Mouse (Mus musculus) forebrain, embryonic 12.5 days (tissue): ENCODE data around the gene Swt1. TPM values are rescaled to one million over a fixed set of nuclear protein-coding genes. Genes with fewer than 3 reads are reported as not detected.
"Not testable (repeated sequence)": the region's sequence is repeated elsewhere in the genome, so short reads cannot be mapped to it uniquely, and the experiment has no call there.

Experiments used
- ATAC-seq: fragments of 200-750 bp; cut with Nextera tagmentation; 2 replicates; pipeline ENCODE4 v1.8.0; 2017; ENCODE audit warnings: moderate TSS enrichment; ENCODE audit not compliant: low FRiP score
- H3K27ac ChIP-seq: fragments of 300-500 bp; sonication (generic); 2 replicates; pipeline ENCODE4 v1.5.1; 2016; ENCODE audit warnings: mild to moderate bottlenecking
- H3K27me3 ChIP-seq: fragments of 300-500 bp; sonication (generic); 2 replicates; pipeline ENCODE4 v1.6.1; 2016; ENCODE audit warnings: mild to moderate bottlenecking
- H3K36me3 ChIP-seq: fragments of 300-500 bp; sonication (generic); replicated peaks from 2 replicates; pipeline ENCODE4 v1.6.1; 2016; ENCODE audit warnings: mild to moderate bottlenecking
- H3K4me1 ChIP-seq: fragments of 300-500 bp; sonication (generic); 2 replicates; pipeline ENCODE4 v1.6.1; 2016
- H3K4me2 ChIP-seq: fragments of 300-500 bp; sonication (generic); 2 replicates; pipeline ENCODE4 v1.6.1; 2016; ENCODE audit warnings: mild to moderate bottlenecking, moderate library complexity
- H3K4me3 ChIP-seq: fragments of 300-500 bp; sonication (generic); replicated peaks from 2 replicates; pipeline ENCODE4 v1.5.1; 2016; ENCODE audit warnings: mild to moderate bottlenecking
- H3K9ac ChIP-seq: fragments of 300-500 bp; sonication (generic); 2 replicates; pipeline ENCODE4 v1.6.1; 2016; ENCODE audit warnings: mild to moderate bottlenecking
- H3K9me3 ChIP-seq: fragments of 300-500 bp; sonication (generic); 2 replicates; pipeline ENCODE4 v1.6.1; 2016
- WGBS: fragments of 180-500 bp; shearing (Covaris S2); methylation state at CpG from one replicate; pipeline ENCODE4 v1.1.7; 2016; 5-methylcytosine and 5-hydroxymethylcytosine counted together
- polyA plus RNA-seq: library from polyadenylated mRNA; unstranded; fragments of >200 nt; fragmentation: Nextera tagmentation; extraction: Ambion mirVana; gene quantifications from 2 replicates; pipeline ENCODE4 v1.2.1, GENCODE M21; 2016

Gene Swt1
- polyA plus RNA-seq, 1 experiment from 2014 or later = 26.9 TPM

DNA sequence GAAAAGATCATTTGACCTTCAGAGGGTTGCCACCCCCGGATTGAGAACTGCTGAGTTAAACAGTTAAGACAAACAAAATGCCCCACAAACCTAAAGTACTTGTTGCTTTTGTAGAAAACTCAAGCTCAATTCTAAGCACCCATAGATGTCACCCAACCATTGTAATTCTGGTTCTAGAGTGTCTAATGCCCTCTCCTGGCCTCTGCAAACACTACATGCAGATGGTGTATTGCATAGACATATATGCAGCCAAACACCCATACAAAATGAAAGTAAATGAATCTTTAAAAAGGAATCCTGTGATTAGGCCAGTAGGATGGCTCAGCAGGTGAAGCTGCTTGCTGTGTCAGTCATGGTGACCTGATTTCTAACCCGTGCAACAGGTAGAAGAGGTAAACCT, 75.3 kb downstream of the Swt1 start:
- no peaks in the 10 kb centered on the region for H3K27me3 ChIP-seq
- peaks cover 6% of the 10 kb centered on the region for H3K4me1 ChIP-seq
- no peaks in the 10 kb centered on the region for H3K9me3 ChIP-seq
- no peak overlapping the region for H3K27ac ChIP-seq
- H3K9ac ChIP-seq = no peak overlapping the region
- ATAC-seq = no peak
- no peak overlapping the region for H3K4me2 ChIP-seq
- 89% methylated on average over 2 of the region's 2 CpGs for WGBS
- H3K4me3 ChIP-seq = no peak overlapping the region
- peaks cover 74% of the 10 kb centered on the region for H3K36me3 ChIP-seq

- not testable (repeated sequence) for ATAC-seq
Measured at GRCm38 (mm10) chr1:151348293-151348692, 80.0 kb downstream of the Swt1 start.

GRCm38 (mm10) chr1:151346681-151347127, 81.6 kb downstream of the Swt1 start:
- 46% methylated on average over 6 of the region's 6 CpGs for WGBS
- no peak for ATAC-seq

More at GRCm38 (mm10) chr1:151348293-151348692, 80.0 kb downstream of the Swt1 start:
- H3K4me3 ChIP-seq, H3K4me2 ChIP-seq, H3K27me3 ChIP-seq, H3K9ac ChIP-seq, H3K27ac ChIP-seq, H3K9me3 ChIP-seq: not testable (repeated sequence)
- Histone ChIP-seq H3K4me1 (peaks cover 27% of the 10 kb centered on the region), H3K36me3 (peaks cover 33% of the 10 kb centered on the region)
- WGBS = 78% methylated on average over 4 of the region's 4 CpGs

GRCm38 (mm10) chr1:151345863-151346195, 82.4 kb downstream of the Swt1 start:
- H3K27ac ChIP-seq = no peak overlapping the region
- no peaks in the 10 kb centered on the region for H3K9me3 ChIP-seq

More at GRCm38 (mm10) chr1:151346681-151347127, 81.6 kb downstream of the Swt1 start:
- Histone ChIP-seq H3K36me3 (peaks cover 17% of the 10 kb centered on the region), H3K4me1 (peaks cover 34% of the 10 kb centered on the region), H3K4me2 (peak overlapping the region; percentile 62), H3K9me3 (no peaks in the 10 kb centered on the region), H3K27me3 (no peaks in the 10 kb centered on the region), H3K9ac (0 out of 2 replicates have a peak overlapping the region, but pooled peaks have one; percentile 44), H3K27ac (no peak overlapping the region), H3K4me3 (peak overlapping the region; percentile 94)

GRCm38 (mm10) chr1:151345109-151345862, 83.0 kb downstream of the Swt1 start:
- WGBS = under 1% methylated on average over 54 of the region's 55 CpGs
- Histone ChIP-seq H3K27ac (peak overlapping the region; percentile 95), H3K36me3 (peaks cover 3% of the 10 kb centered on the region; the same call in 1 of the 2 replicates), H3K4me1 (peaks cover 34% of the 10 kb centered on the region), H3K27me3 (no peaks in the 10 kb centered on the region), H3K9me3 (no peaks in the 10 kb centered on the region), H3K4me2 (peak overlapping the region; percentile 62), H3K9ac (peak overlapping the region; percentile 98), H3K4me3 (peak overlapping the region; percentile 94)
- peak; percentile 86 for ATAC-seq

More at GRCm38 (mm10) chr1:151345863-151346195, 82.4 kb downstream of the Swt1 start:
- H3K27me3 ChIP-seq = no peaks in the 10 kb centered on the region
- H3K36me3 ChIP-seq = peaks cover 8% of the 10 kb centered on the region; the same call in 1 of the 2 replicates
- H3K9ac ChIP-seq = peak overlapping the region; percentile 98
- peaks cover 34% of the 10 kb centered on the region for H3K4me1 ChIP-seq
- H3K4me3 ChIP-seq = peak overlapping the region; percentile 94
- no peak for ATAC-seq
- H3K4me2 ChIP-seq = peak overlapping the region; percentile 62

DNA sequence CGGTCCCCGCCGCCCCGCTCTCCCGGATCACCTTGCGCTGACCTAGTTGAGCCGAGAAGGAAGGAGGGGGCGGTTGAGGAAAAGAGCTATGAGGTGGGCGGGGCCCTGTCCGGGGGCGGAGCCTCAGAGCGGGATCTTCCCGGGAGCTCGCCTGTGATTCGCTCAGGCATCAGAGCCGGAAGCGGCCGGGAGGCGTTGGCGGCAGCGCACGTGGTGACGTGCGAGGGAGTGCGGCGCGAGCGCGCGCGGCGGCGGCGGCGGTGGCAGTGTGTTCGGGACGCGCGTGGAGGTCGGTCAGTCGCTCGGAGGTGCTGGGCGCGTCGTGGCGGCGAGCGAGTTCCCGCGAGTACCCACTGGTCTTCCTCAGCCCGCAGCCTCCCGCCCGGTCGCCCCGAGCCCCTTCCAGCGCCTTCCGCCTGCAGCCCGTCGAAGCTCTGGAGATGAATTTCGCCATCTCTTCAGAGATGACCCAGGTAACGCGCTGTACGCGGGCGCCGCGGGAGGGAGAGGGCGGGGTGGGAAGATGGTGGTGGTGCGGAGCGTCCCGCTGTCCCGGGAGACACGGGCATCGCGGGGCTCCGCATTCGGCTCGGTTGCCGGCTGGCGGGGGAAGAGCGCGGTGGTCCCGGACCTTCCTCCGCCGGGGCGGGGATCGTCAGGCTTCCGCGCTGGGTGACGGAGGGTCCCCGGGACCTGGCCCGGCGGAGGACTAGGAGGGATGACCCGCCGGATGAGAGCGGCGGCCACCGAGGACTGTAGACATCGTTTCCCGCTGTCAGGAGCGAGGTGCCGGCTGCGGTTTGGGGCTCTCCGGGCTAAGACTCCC, 83.8 kb downstream of the Swt1 start, which contains the start of gene Ivns1abp:
Gene Ivns1abp, plus strand, starts transcription at position 195 of the 826 bp plus-strand sequence.
- peak within 1 kb of the TSS; percentile 62 for H3K4me2 ChIP-seq
- no peaks in the 10 kb centered on the region; the same call in 1 of the 2 replicates for H3K36me3 ChIP-seq
- H3K27me3 ChIP-seq = no peaks in the 10 kb centered on the region
- WGBS = under 1% methylated on average over 75 of the region's 104 CpGs
- peak; percentile 96 for ATAC-seq
- H3K4me3 ChIP-seq = peak within 1 kb of the TSS; percentile 94
- peak within 1 kb of the TSS; percentile 98 for H3K9ac ChIP-seq
- peaks cover 37% of the 10 kb centered on the region for H3K4me1 ChIP-seq
- H3K27ac ChIP-seq = peak within 1 kb of the TSS; percentile 95
- H3K9me3 ChIP-seq = no peaks in the 10 kb centered on the region

DNA sequence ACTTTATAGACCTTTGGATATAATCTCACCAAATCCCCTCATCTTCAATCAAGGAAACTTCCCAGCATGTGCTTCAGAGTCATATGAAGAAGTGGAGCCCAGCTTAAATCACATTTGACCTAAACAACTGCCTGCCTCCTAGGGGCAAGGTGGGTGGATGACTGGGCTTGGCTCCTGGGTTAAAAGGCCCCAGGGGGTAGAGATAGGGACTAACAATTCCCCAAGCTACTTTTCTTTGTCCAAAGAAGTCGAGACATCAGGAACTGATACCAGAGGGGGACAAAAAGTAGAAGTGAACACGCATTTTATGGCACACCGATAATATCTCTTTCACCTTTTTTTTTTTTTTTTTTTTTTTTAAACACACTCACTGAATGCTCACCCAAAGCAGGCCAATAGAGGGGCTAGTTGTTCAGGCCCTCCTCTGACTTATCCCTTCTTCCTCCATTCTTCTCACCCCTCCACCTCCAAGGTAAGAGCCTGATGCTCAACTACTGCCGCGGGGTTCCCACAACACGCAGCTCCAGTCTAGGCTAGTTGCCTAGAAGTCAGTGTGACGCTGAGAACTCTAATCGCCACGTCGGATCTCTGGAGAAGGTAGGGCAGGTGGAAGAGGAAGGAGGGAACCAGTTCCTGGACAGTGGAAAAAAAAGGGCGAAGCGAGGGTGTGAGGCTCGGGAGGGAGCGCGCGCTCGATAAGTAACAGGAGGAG, 84.5 kb downstream of the Swt1 start:
- peak overlapping the region; percentile 98 for H3K9ac ChIP-seq
- WGBS = 1% methylated on average over 17 of the region's 17 CpGs
- no peaks in the 10 kb centered on the region for H3K27me3 ChIP-seq
- no peaks in the 10 kb centered on the region for H3K36me3 ChIP-seq
- no peaks in the 10 kb centered on the region for H3K9me3 ChIP-seq
- peak overlapping the region; percentile 62 for H3K4me2 ChIP-seq
- ATAC-seq = no peak
- H3K27ac ChIP-seq = peak overlapping the region; percentile 36; the same call in 1 of the 2 replicates
- peak overlapping the region; percentile 94 for H3K4me3 ChIP-seq
- H3K4me1 ChIP-seq = peaks cover 33% of the 10 kb centered on the region

- H3K4me1 ChIP-seq = peaks cover 32% of the 10 kb centered on the region
Measured at GRCm38 (mm10) chr1:151342968-151343367, 85.3 kb downstream of the Swt1 start.

DNA sequence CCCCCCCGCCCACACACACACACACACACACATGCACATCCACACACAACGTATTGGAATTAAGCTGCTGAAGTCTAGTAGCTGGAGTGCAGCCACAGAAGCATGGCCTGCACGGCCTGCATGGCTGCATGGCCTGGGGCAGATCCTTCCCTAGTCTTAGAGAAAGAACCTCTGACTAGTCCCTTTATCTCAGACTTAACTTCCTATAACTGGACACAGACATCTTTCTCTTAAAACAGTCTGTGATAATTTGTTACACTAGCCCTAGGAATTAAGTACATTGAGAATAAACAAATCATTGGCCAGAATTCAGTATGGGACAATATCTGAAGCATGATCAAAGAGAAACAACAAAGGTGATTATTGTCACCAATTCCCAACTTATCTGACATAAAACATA, 85.9 kb downstream of the Swt1 start:
- no peak for ATAC-seq
- 59% methylated on average over 3 of the region's 3 CpGs for WGBS
- H3K4me2 ChIP-seq = no peak overlapping the region
- no peak overlapping the region for H3K27ac ChIP-seq
- H3K4me1 ChIP-seq = peaks cover 29% of the 10 kb centered on the region
- H3K36me3 ChIP-seq = no peaks in the 10 kb centered on the region
- H3K27me3 ChIP-seq = no peaks in the 10 kb centered on the region
- H3K9ac ChIP-seq = no peak overlapping the region
- no peak overlapping the region for H3K4me3 ChIP-seq
- no peaks in the 10 kb centered on the region for H3K9me3 ChIP-seq

More at GRCm38 (mm10) chr1:151342968-151343367, 85.3 kb downstream of the Swt1 start:
- no peaks in the 10 kb centered on the region for H3K36me3 ChIP-seq
- H3K9ac ChIP-seq = no peak overlapping the region
- H3K4me3 ChIP-seq = no peak overlapping the region
- ATAC-seq = no peak
- 0 out of 2 replicates have a peak overlapping the region, but pooled peaks have one; percentile 62 for H3K4me2 ChIP-seq
- 35% methylated on average over 6 of the region's 6 CpGs for WGBS
- no peaks in the 10 kb centered on the region for H3K9me3 ChIP-seq
- H3K27me3 ChIP-seq = no peaks in the 10 kb centered on the region
- H3K27ac ChIP-seq = no peak overlapping the region

DNA sequence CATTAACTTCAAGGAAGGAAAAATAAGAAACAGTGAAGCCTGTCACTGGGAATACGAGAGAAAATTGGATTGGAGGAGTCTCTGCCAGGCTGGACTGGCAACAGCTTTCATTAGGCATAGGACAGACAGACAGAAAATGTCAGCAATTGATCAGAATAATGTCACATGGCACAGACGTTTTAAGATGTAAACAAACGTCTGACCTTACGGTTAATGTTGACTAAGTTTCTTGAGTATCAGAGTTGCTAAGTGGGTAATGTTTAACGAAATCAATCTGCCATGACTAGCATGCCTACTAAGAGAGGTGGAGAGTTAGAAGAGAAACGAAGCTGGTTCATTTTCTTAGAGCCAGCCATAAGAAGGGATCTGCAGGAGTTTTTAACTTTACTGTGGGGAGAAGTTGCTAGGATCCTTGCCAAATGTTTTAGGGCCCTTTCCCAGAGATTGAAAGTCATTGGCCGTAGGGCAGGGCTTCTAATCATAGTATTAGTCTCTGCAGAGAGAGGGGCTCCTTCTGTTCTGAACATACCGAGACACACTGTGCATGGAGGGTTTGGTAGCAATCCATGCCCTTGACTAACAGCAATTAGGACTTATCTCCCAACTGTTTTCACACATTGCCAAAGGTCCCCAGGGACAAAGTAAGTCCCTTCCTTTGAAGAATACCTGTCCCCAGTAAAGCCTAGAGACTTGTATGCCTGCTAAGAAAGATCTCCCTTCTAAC, 86.8 kb downstream of the Swt1 start:
- no peak for ATAC-seq
- no peak overlapping the region for H3K4me3 ChIP-seq
- WGBS = 79% methylated on average over 8 of the region's 8 CpGs
- H3K9ac ChIP-seq = no peak overlapping the region
- H3K4me2 ChIP-seq = no peak overlapping the region
- no peak overlapping the region for H3K27ac ChIP-seq
- H3K36me3 ChIP-seq = no peaks in the 10 kb centered on the region
- H3K4me1 ChIP-seq = peaks cover 22% of the 10 kb centered on the region
- no peaks in the 10 kb centered on the region for H3K9me3 ChIP-seq
- no peaks in the 10 kb centered on the region for H3K27me3 ChIP-seq

- Histone ChIP-seq H3K27ac (no peak overlapping the region), H3K4me1 (peaks cover 14% of the 10 kb centered on the region), H3K9ac (no peak overlapping the region), H3K4me2 (no peak overlapping the region), H3K9me3 (no peaks in the 10 kb centered on the region), H3K36me3 (no peaks in the 10 kb centered on the region), H3K4me3 (no peak overlapping the region), H3K27me3 (no peaks in the 10 kb centered on the region)
- no peak for ATAC-seq
- 38% methylated on average over 2 of the region's 2 CpGs for WGBS
Measured at GRCm38 (mm10) chr1:151338941-151339340, 89.3 kb downstream of the Swt1 start.
